Comparison of ENCODE assay signal across 38 mouse cellular contexts in the genomic region with DNA sequence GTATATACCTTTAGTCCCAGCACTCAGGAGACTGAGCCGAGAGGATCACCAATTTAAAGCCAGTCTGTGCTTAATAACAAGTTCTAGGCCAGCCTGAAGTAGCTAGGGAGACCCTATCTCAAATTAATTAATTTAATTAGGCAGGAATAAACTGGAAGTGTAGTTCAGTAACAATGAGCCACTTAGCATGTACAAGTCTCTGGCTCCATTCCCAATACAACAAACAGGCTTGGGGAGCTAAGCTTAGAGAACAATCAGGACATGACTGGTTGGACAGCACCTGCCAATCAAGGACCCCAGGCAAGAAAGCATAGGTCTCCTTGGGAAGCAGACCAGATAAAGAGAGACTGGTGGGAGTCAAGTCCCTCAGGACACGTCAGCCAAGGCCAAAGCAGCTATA. TPM values are rescaled to one million over a fixed set of nuclear protein-coding genes. Genes with fewer than 3 reads are reported as not detected.
"Had no signal": no experiment of that assay in that cellular context is flagged by ENCODE, and none has a peak within 500 bp of the region (broad histone marks: within the 10 kb centered on the region; RNA-seq: fewer than 3 reads in every experiment).

No protein-coding gene starts in this region.

- H3K9ac ChIP-seq: embryonic facial prominence, embryonic 12.5 days; embryonic facial prominence, embryonic 13.5 days; embryonic facial prominence, embryonic 15.5 days; forebrain, embryonic 13.5 days; forebrain, embryonic 15.5 days; forebrain, postnatal 0 days had no signal

- ATAC-seq: forebrain, embryonic 13.5 days; forebrain, embryonic 15.5 days; forebrain, embryonic 16.5 days; forebrain, postnatal 0 days had no signal

- DNase-seq: cerebellum, adult 9-10 months; cerebellum, postnatal 10 days; cerebellum, postnatal 14 days; cerebellum, postnatal 25 days; cerebellum, postnatal 36 days; embryo, embryonic 11 days; forebrain, postnatal 0 days; gastrocnemius, adult 2 months; gastrocnemius, postnatal 10 days; gastrocnemius, postnatal 14 days; gastrocnemius, postnatal 25 days; gastrocnemius, postnatal 36 days; heart, adult 11 months; heart, adult 18-20 months; heart, adult 2 months had no signal

- H3K4me3 ChIP-seq: embryonic facial prominence, embryonic 10.5 days; embryonic facial prominence, embryonic 12.5 days; embryonic facial prominence, embryonic 13.5 days; embryonic facial prominence, embryonic 15.5 days; erythroblast, embryonic 14.5 days; forebrain, embryonic 10.5 days; forebrain, embryonic 13.5 days; forebrain, embryonic 15.5 days; gastrocnemius, adult 2 months; heart, adult 2 months; heart, embryonic 10.5 days had no signal

- H3K4me2 ChIP-seq: embryonic facial prominence, embryonic 12.5 days; embryonic facial prominence, embryonic 13.5 days; embryonic facial prominence, embryonic 15.5 days; forebrain, embryonic 13.5 days; forebrain, embryonic 15.5 days; heart, embryonic 11.5 days had no signal

- H3K36me3 ChIP-seq: embryonic facial prominence, embryonic 10.5 days; embryonic facial prominence, embryonic 12.5 days; embryonic facial prominence, embryonic 13.5 days; embryonic facial prominence, embryonic 15.5 days; forebrain, embryonic 10.5 days; forebrain, embryonic 15.5 days; heart, embryonic 10.5 days had no signal

- H3K27me3 ChIP-seq: embryonic facial prominence, embryonic 12.5 days; embryonic facial prominence, embryonic 13.5 days; embryonic facial prominence, embryonic 15.5 days; forebrain, embryonic 13.5 days; forebrain, embryonic 15.5 days had no signal

- H3K9me3 ChIP-seq: embryonic facial prominence, embryonic 10.5 days; embryonic facial prominence, embryonic 12.5 days; embryonic facial prominence, embryonic 13.5 days; embryonic facial prominence, embryonic 15.5 days; forebrain, embryonic 10.5 days; forebrain, embryonic 13.5 days; forebrain, embryonic 15.5 days; heart, embryonic 10.5 days had no signal

- H3K4me1 ChIP-seq: embryonic facial prominence, embryonic 12.5 days; embryonic facial prominence, embryonic 13.5 days had no signal

- H3K27ac ChIP-seq: embryonic facial prominence, embryonic 10.5 days; embryonic facial prominence, embryonic 12.5 days; embryonic facial prominence, embryonic 13.5 days; embryonic facial prominence, embryonic 15.5 days; forebrain, embryonic 10.5 days; forebrain, embryonic 13.5 days; forebrain, embryonic 15.5 days; gastrocnemius, adult 2 months; heart, adult 2 months; heart, embryonic 10.5 days had no signal

RNA-seq across cellular contexts. Expression of a gene that starts 6.9 kb away (rescaled TPM):
- total RNA-seq: common myeloid progenitor, adult 5-6 weeks; forebrain, postnatal 0 days; gastrocnemius, adult 18-20 months; gastrocnemius, adult 2 months; gastrocnemius, adult 8-10 months; gastrocnemius, postnatal 10 days; gastrocnemius, postnatal 14 days; gastrocnemius, postnatal 25 days; gastrocnemius, postnatal 36 days; gastrocnemius, postnatal 4 days; granulocyte monocyte progenitor cell, adult 5-6 weeks; heart, adult 18-20 months; heart, adult 2 months; heart, adult 8-10 months had no signal
- polyA plus RNA-seq: cortical plate, adult 2 months; embryonic facial prominence, embryonic 10.5 days; embryonic facial prominence, embryonic 11.5 days; embryonic facial prominence, embryonic 12.5 days; embryonic facial prominence, embryonic 13.5 days; embryonic facial prominence, embryonic 14.5 days; embryonic facial prominence, embryonic 15.5 days; erythroblast, embryonic 14.5 days; forebrain, embryonic 10.5 days; forebrain, embryonic 11.5 days; forebrain, embryonic 13.5 days; forebrain, embryonic 15.5 days; forebrain, embryonic 16.5 days; forebrain, postnatal 0 days; frontal cortex, adult 2 months; gonadal fat pad, adult 2 months; heart, adult 2 months; heart, embryonic 10.5 days; heart, embryonic 11.5 days had no signal

RNA-seq across cellular contexts. Expression of a gene that starts 12.2 kb away (rescaled TPM):
- total RNA-seq: common myeloid progenitor, adult 5-6 weeks; granulocyte monocyte progenitor cell, adult 5-6 weeks had no signal
